Mouse (Mus musculus): ENCODE measurements around the gene Adam21. TPM values are rescaled to one million over a fixed set of nuclear protein-coding genes. Genes with fewer than 3 reads are reported as not detected.
"Not testable (repeated sequence)": the region's sequence is repeated elsewhere in the genome, so short reads cannot be mapped to it uniquely, and the experiment has no call there.

The Adam21 gene
- under 1 TPM in 1 of 2 experiments, not detected in 1; 0.38 TPM for total RNA-seq (2021)
- long read RNA-seq, experiment 1, partial matches to known transcripts = 0 of 1 reads
- long read RNA-seq, experiment 1, other reads (novel, unspliced or antisense) = 1 of 1 reads
- long read RNA-seq, experiment 2 = 0 reads

- DNase-seq (ENCODE audit: low spot score in 2 of 2) = no peak
Observed at GRCm38 (mm10) chr12:81568374-81568773, at the start of gene Adam21. Adam21 (minus strand) TSS chr12:81568474.

GRCm38 (mm10) chr12:81616980-81617379 lies 48.7 kb upstream of the Adam21 start:
- no peak for DNase-seq (ENCODE audit: low spot score in 2 of 2)

GRCm38 (mm10) chr12:81615807-81616206 lies 47.5 kb upstream of the Adam21 start:
- DNase-seq (ENCODE audit: low spot score in 2 of 2) = no peak

GRCm38 (mm10) chr12:81609445-81609844 lies 41.2 kb upstream of the Adam21 start:
- no peak for DNase-seq (ENCODE audit: low spot score in 2 of 2)

- DNase-seq (ENCODE audit: low spot score in 2 of 2) = no peak
Observed at GRCm38 (mm10) chr12:81604995-81605784, 36.9 kb upstream of the Adam21 start.

- DNase-seq (ENCODE audit: low spot score in 2 of 2) = no peak
Observed at GRCm38 (mm10) chr12:81596547-81597262, 28.4 kb upstream of the Adam21 start.

GRCm38 (mm10) chr12:81594902-81595671 lies 26.8 kb upstream of the Adam21 start, which contains the start of gene Med6:
Med6 (minus strand) TSS chr12:81595008.
- peak; percentile 87 to 94 for DNase-seq (ENCODE audit: low spot score in 2 of 2)

- no peak for DNase-seq (ENCODE audit: low spot score in 2 of 2)
Observed at GRCm38 (mm10) chr12:81567931-81568330, 343 bp downstream of the Adam21 start.

GRCm38 (mm10) chr12:81564173-81564572 lies 4.1 kb downstream of the Adam21 start:
- no peak for DNase-seq (ENCODE audit: low spot score in 2 of 2)

- no peak for DNase-seq (ENCODE audit: low spot score in 2 of 2)
Observed at GRCm38 (mm10) chr12:81549286-81549685, 19.0 kb downstream of the Adam21 start.

GRCm38 (mm10) chr12:81547163-81547562 lies 21.1 kb downstream of the Adam21 start:
- no peak for DNase-seq (ENCODE audit: low spot score in 2 of 2)

- no peak for DNase-seq (ENCODE audit: low spot score in 2 of 2)
Observed at GRCm38 (mm10) chr12:81533029-81533419, 35.2 kb downstream of the Adam21 start.

- DNase-seq (ENCODE audit: low spot score in 2 of 2) = peak; percentile 86 to 91
Observed at GRCm38 (mm10) chr12:81532316-81533028, 35.8 kb downstream of the Adam21 start, which contains the start of the genes Gm20498 and Synj2bp. Gm20498 (minus strand) TSS chr12:81532905. Synj2bp (minus strand) TSS chr12:81532911.

- not testable (repeated sequence) for DNase-seq (ENCODE audit: low spot score in 2 of 2)
Observed at GRCm38 (mm10) chr12:81530587-81530986, 37.7 kb downstream of the Adam21 start.

Other genes starting within 250 kb of the Adam21 start
- 10 to 100 TPM; 10.5 to 13.6 TPM for gene Slc8a3, start 235.3 kb downstream of the Adam21 start, total RNA-seq (2021)
- gene Gm4787, start 189.0 kb downstream of the Adam21 start, total RNA-seq (2021) = 1 to 10 TPM; 1.6 to 1.8 TPM
- gene Adam4, start 146.5 kb downstream of the Adam21 start, total RNA-seq (2021) = 1 to 10 TPM; 2.4 to 3.2 TPM
- 10 to 100 TPM; 37.6 to 38.3 TPM for gene Cox16, start 83.3 kb downstream of the Adam21 start, total RNA-seq (2021)
- 10 to 100 TPM; 33.6 to 40.9 TPM for gene Gm20498, start 35.6 kb downstream of the Adam21 start, total RNA-seq (2021)
- 10 to 100 TPM; 21.9 to 22.5 TPM for gene Synj2bp, start 35.6 kb downstream of the Adam21 start, total RNA-seq (2021)
- 10 to 100 TPM; 21.9 to 23.8 TPM for gene Med6, start 26.5 kb upstream of the Adam21 start, total RNA-seq (2021)
- 10 to 100 TPM; 49.8 to 50.4 TPM for gene Ttc9, start 62.8 kb upstream of the Adam21 start, total RNA-seq (2021)
- gene Map3k9, start 212.7 kb upstream of the Adam21 start, total RNA-seq (2021) = 10 to 100 TPM; 36.6 to 44.4 TPM

All from layer of hippocampus, postnatal 14 days (tissue).